Mouse (Mus musculus) adrenal gland, postnatal 25 days (tissue): ENCODE measurements around the gene Hpf1. TPM values are rescaled to one million over a fixed set of nuclear protein-coding genes. Genes with fewer than 3 reads are reported as not detected.

Experiments used
- DNase-seq: peaks from one replicate; pipeline ENCODE4 v3.0.0; 2021; ENCODE audit warnings: mixed read lengths
- total RNA-seq: library from RNA; stranded (reverse); gene quantifications from 2 replicates; pipeline ENCODE4 v1.2.3, GENCODE M21; 2021

The Hpf1 gene
- total RNA-seq, 1 experiment from 2014 or later = 23.9 TPM

DNA sequence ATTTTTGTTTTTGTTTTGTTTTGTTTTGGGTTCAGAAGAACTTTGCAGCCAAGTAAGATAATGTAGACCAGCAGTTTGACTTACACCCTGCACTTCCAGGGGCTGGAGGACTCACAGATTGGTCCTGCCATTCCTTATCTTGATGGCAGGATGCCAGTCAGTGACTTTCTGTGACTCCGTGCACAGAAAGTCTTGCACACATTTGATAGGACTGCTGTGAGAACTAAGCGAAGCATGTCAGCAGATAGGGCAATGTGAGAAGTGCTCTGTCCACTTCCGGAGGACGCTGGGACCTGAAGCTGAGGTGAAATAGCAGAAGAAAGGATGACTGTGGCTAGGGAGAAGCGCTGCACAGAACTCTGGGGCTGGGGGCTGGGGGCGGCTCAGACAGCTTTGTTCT is 5.7 kb downstream of the Hpf1 start:
- DNase-seq = no peak

DNA sequence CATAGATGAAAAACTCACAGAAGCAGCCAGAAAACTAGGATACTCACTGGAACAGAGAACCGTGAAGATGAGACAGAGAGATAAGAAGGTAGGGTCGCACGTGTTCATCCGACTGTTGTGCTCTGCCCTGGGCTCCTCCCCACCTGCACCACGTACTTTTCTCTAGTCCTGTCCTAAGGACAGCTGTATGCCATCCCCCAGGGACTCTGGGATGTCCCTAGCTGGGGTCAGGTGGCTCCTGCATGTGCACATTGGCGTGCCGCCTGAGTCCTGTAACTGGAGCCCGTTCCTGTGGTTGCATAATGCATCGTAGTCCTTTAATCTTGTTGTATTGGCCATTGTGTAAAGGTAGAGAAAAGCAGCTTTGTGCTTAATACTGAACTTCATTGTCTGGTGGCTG is 9.9 kb downstream of the Hpf1 start:
- no peak for DNase-seq

DNA sequence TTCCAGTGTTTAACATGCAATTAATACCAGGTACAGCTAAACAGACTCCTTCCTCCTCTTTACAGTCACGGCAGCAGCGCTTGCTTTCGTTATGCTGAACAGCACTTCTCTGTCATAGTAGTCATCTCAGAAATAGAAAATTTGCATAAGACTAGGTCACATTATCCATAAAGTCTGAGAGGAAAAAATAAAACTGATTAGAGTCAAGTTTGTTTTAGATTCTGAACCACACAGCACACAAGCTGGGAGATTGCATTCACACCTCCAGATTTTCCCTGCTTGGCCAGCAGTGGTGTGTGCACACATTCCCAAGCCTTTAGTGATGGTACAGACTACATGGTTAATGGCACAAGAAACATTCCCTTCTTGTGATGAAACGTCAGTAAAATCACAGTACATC is 21.9 kb downstream of the Hpf1 start:
- no peak for DNase-seq

DNA sequence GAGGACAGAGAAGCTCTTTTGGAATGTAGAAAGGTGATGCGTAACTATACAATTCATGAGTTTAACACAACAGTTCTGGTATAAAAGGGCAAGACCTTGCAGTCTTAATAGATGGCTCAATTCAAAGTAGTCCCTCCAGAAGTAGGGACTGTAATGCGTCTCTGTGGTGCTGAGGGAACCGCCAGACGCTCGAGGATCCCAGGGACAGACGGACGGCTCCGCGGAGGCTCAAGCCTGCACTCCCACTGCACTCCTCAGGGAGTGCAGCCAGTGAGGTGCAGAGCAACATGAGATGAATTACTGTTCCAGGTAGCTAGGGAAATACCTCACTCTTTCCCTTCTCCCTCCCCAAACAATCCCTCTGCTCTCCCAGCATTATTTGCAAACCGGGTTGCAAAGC is 22.3 kb downstream of the Hpf1 start:
- DNase-seq = no peak

DNA sequence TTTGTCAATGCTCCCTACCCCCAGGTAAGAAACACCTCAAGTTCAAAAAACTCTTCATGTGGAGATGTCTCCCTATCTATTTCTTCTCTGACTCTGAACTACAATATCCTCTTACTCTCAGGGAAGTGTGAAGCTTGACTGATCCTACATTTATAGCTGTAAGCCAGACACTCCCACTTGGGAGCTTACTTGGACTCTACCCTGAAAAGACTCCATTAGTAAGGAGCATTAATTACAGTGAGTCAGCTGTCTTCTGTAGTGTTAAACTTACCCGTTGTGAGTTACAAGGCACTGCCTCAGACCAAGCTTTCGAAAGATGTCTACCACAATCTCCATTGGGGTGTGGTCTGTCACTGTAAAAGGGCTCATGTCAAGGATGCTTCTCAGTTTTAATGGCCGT is 28.9 kb downstream of the Hpf1 start:
- no peak for DNase-seq

DNA sequence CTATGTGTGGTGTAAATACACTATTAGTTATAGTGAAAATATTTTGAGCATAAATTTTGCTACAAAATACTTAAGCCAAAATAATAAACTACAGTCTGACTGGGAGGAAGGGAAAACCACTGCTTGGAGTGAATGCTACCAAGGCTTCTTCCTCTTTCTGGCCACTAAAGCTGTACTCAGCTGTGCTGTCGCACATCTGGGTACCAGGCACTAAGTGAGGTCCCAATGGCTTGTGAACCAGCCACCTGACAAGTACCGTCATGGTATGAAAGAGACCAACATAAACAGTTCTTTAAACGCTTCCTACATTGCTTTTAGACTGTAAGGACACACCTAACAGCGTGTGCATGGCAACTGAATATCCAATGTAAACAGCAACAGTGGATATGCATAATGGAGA is 30.0 kb downstream of the Hpf1 start:
- DNase-seq = no peak

DNA sequence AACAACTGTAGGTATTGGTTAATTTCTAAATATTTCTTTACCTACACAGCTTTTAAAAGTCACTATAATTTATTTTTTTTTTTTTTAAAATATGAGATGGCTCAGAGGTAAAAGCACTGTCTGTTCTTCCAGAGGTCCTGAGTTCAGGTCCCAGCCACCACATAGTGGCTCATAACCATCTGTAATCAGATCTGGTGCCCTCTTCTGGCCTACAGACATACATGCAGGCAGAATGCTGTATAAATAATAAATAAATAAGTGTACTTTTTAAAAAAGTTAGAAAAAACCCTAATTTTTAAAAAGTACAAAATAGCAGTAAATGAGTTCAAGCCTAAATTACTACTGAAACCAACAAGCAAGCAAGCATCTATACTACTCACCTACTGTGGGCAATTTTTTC is 43.4 kb downstream of the Hpf1 start:
- no peak for DNase-seq

DNA sequence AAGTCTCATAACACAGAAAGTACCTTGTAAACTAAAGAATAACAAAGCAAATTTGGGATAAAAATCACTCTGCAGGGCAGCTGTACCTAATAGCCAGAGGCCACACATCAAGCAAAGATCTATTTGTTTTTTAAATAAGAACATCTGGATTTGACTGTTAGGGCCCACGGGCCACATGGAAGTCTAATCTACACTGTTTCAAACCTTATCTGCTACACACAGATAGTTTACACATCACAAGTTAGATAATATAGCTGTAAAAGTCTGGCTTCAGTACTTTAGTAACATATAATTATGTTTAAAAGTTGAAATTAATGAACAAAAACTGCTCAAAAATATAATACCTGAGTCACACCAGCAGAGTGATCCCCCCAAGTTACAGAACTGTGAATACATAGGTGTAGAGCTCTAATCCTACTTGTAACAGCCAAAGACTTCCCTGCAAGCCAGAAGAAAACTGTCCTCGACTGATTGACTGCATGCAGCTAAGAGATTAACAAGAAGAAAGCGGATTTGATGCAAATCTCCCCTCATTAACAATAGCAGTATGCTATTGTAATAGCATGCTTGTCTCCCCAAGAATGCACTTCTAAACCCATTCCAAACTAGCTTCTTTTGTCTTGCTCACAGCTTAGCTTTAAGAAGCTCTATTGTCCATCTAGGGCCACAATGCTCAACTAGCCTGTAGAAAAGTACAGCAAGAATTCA is 48.7 kb downstream of the Hpf1 start:
- no peak for DNase-seq

DNA sequence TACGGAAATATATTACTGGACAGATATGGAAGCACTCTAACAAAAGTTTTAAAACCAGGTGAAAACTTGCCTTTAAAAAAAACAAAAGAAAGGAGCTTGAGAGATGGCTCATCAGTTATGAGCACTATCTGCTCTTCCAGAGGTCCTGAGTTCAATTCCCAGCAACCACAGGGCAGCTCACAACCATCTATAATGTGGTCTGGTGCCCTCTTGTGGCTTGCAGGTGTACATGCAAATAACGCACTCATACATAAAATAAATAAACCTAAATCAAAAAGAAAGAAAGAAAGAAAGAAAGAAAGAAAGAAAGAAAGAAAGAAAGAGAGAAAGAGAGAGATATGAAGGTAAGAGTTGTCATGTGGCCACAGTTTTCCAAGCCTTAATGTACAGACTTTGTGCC is 52.6 kb downstream of the Hpf1 start:
- DNase-seq = no peak

DNA sequence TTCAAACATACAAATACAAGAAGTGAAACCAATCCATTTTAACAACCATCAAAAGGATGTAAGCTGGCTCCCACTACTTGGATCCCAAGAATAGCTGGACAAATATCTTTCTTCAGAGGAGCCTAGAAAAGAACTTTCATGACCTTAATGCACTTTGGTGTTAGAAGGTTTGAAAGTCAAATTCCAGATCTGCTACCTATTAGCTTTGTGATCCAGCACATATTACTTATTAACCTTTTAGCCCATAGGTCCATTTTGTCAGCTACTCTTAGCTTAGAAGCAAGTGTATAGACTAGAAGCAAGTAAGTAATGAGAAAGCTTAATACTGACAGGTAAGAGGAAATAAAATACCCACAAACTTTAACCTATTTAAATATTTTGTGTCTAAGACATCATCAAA is 57.3 kb downstream of the Hpf1 start:
- DNase-seq = no peak

DNA sequence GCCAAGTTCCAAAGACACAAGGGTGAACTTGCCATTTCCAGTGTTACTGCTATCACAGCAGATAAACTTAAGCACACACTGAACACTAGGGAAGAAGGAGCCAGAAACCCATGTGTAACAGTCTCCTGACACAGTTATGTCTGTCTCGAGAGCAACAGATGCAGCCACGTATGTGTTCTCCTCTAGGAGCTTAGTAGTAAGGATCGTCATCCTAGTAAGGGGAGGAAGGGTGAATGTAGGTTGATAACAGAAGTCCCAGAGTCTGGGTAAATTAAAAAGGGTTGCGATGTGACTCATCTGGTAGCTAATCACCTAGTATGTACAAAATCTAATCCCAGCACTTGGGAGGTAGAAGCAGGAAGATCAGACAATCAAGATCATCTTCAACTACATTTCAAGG is 59.6 kb downstream of the Hpf1 start:
- no peak for DNase-seq

DNA sequence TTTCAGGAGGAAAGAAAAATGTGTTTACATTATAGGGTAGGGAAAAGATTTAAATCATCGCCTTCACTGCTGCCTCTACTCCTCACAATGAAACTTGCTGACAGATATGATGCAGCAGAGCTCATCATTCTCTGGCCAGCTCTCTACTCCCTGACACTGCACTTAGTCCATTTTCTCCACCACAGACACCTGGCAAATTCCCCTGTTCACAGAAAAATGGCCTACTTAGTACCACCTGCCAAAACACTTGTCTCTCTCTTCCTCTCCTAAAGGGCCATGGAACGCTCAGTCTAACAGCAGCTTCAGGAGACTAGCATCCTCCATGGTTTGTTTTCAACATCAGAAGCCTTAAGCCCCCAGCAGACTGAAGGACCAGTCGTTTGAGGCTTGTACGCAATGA is 61.1 kb downstream of the Hpf1 start:
- no peak for DNase-seq

DNA sequence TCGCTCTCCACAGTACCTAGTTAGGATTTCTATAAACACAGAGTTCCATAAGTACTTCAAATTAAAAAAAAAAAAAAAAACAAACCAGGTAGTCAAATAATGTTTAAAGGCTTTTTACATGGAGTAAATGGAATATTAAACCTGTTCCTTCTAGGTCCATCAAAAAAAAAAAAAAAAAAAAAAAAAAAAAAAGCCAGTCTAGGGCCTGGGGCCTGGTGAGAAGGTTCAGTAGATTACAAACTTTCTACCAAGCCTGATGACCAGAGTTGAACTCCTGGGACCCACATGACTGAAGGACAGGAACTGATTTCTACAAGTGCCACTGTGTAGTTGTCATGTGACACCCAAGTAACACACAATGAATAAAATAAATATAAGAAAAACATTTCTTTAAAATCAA is 61.5 kb downstream of the Hpf1 start:
- no peak for DNase-seq

DNA sequence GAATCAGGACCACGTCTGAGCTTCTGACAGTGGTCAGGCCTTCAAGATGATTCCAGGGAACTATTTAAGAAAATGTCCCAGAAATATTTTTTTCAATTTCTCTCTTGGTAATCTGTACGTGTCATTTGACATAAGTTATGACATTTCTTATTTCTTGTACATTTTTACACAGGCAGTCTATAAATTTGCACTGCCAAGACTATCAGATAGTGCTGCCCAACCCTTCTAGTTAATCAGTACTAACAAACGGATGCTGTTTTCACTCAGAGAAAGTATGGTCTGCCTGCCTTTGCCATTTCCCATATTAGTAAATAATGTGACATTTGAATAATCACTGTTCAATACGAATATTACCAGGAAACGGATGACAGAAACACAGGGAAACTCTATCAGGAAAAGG is 62.6 kb downstream of the Hpf1 start:
- DNase-seq = no peak

DNA sequence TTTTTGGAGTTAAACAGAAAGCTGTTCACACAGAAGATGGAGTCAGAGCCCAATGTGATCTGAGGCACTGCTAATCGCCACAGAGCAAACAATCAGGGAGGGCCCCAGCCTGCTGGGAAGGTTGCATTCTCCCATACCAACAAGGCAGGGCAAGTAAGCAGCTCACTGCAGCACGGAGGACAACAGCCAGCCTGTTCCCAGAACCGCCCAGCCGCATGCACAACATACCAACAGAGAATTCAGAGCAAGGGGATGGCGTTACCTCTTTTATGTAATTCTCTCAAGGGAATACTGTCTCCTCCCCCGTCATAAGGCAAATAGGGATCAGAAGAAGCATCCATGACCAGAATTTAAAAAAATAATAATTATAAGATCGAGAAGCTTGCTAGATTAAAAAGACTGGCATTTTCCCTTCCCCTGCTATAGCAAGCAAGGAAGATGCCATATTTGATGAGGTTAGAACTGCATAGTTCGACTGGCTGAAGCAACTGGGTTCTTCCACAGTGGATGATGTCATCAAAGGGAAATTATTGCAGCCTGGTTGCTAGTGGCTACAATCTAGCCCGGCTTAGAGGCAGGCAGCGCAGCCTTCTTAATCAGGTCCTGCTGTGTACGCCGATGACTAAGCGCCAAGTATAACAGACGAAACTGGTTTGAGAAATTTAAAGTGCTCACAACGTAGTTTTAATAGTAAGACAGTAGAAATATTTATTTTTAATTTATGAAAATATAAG is 64.2 kb downstream of the Hpf1 start:
- DNase-seq = peak; percentile 63

DNA sequence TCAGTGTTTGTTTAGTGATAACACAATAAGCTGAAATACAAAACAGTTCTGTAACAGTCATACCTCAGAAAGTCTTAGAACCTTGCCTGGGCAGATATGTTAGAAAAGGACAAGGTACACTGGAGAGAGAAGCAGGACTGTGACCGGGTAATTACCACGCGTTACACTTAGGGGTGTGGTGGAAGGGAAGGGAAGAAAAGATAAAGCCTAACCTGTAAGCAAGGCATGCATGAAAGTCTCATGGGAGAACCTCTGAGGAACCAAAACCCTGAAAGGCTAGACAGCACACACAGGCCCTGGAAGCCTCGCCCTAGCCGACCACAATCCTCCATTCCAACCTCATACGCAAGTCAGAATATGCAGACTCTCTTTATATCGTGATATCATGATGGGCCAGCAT is 66.6 kb downstream of the Hpf1 start:
- DNase-seq = no peak

Other genes with a start within 250 kb of the Hpf1 start
- 51.2 and 53.3 TPM in 2 replicates for gene Clcn3, start 92.9 kb downstream of the Hpf1 start, total RNA-seq
- gene Nek1, start 102.8 kb downstream of the Hpf1 start, total RNA-seq = 17.3 and 21.7 TPM in 2 replicates